29 mouse cellular contexts compared by ENCODE assay signal in the genomic region with DNA sequence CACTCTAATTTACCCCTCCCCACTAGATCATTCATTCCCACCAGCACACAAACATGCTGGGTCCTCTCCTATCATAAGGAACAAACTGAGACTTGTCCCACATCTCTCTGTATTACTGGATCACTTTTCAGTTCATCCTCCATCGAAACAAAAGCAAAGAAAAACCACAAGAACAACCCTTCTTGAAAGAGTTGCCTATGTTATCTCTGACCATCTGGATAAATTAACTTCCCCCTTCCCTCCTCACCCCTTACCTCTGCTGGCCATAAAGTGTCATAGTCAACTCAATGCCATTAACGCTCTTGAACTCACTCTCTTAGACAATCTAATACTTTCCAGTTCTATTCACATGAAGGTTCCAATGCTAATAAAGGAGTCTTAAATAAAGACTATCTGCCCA. TPM values are rescaled to one million over a fixed set of nuclear protein-coding genes. Genes with fewer than 3 reads are reported as not detected.
"Had no signal": no experiment of that assay in that cellular context is flagged by ENCODE, and none has a peak within 500 bp of the region (broad histone marks: within the 10 kb centered on the region; RNA-seq: fewer than 3 reads in every experiment).

No protein-coding gene starts in this region.

- H3K36me3 ChIP-seq: liver, embryonic 15.5 days; midbrain, embryonic 15.5 days had no signal

- H3K27ac ChIP-seq: limb, embryonic 12.5 days; limb, embryonic 15.5 days; liver, embryonic 12.5 days; liver, embryonic 15.5 days; midbrain, embryonic 12.5 days; midbrain, embryonic 15.5 days; neural tube, embryonic 12.5 days; neural tube, embryonic 15.5 days; stomach, postnatal 0 days had no signal

- H3K9me3 ChIP-seq: limb, embryonic 12.5 days; limb, embryonic 15.5 days; liver, embryonic 12.5 days; liver, embryonic 15.5 days; midbrain, embryonic 12.5 days; midbrain, embryonic 15.5 days; neural tube, embryonic 12.5 days; neural tube, embryonic 15.5 days had no signal

- DNase-seq: kidney, adult 2 months; kidney, postnatal 10 days; kidney, postnatal 36 days; left cerebral cortex, postnatal 4 days; lung, adult 2 months; lung, postnatal 14 days; lung, postnatal 4 days; retina, postnatal 1 day; right cerebral cortex, postnatal 25 days; thymus, postnatal 25 days had no signal

- ATAC-seq: intestine, postnatal 0 days; liver, embryonic 12.5 days; midbrain, embryonic 15.5 days had no signal

- H3K9ac ChIP-seq: limb, embryonic 12.5 days; limb, embryonic 15.5 days; liver, embryonic 12.5 days; liver, embryonic 15.5 days; midbrain, embryonic 12.5 days; midbrain, embryonic 15.5 days; neural tube, embryonic 12.5 days; neural tube, embryonic 15.5 days had no signal

- H3K4me2 ChIP-seq: limb, embryonic 12.5 days; limb, embryonic 15.5 days; liver, embryonic 12.5 days; liver, embryonic 15.5 days; midbrain, embryonic 12.5 days; midbrain, embryonic 15.5 days; neural tube, embryonic 12.5 days; neural tube, embryonic 15.5 days had no signal

- H3K4me1 ChIP-seq: limb, embryonic 12.5 days; limb, embryonic 15.5 days; midbrain, embryonic 12.5 days; midbrain, embryonic 15.5 days; neural tube, embryonic 12.5 days; neural tube, embryonic 15.5 days had no signal

- H3K27me3 ChIP-seq: limb, embryonic 12.5 days; limb, embryonic 15.5 days; liver, embryonic 12.5 days; liver, embryonic 15.5 days; midbrain, embryonic 12.5 days; midbrain, embryonic 15.5 days; neural tube, embryonic 12.5 days; neural tube, embryonic 15.5 days had no signal

- H3K4me3 ChIP-seq: limb, embryonic 12.5 days; limb, embryonic 15.5 days; liver, embryonic 12.5 days; liver, embryonic 15.5 days; midbrain, embryonic 12.5 days; midbrain, embryonic 15.5 days; neural tube, embryonic 12.5 days; neural tube, embryonic 15.5 days had no signal

RNA-seq across cellular contexts. Expression of a gene that starts 54.2 kb away (rescaled TPM):
- total RNA-seq: layer of hippocampus, postnatal 14 days; left cerebral cortex, adult 8-10 months; left cerebral cortex, postnatal 14 days; megakaryocyte, adult 5-6 weeks had no signal
- polyA plus RNA-seq: intestine, postnatal 0 days; kidney, embryonic 14.5 days; limb, embryonic 12.5 days; limb, embryonic 15.5 days; liver, embryonic 12.5 days; liver, embryonic 15.5 days; lung, adult 2 months; lung, embryonic 16.5 days; midbrain, embryonic 12.5 days; midbrain, embryonic 15.5 days; neural tube, embryonic 12.5 days; neural tube, embryonic 15.5 days; spleen, adult 2 months; stomach, embryonic 14.5 days; stomach, postnatal 0 days; thymus, postnatal 0 days had no signal

RNA-seq across cellular contexts. Expression of a gene that starts 54.8 kb away (rescaled TPM):
- polyA plus RNA-seq: liver, embryonic 15.5 days had no signal
